Mouse (Mus musculus): ENCODE measurements at regions not wholly inside any gene's neighbourhood (a gene's known extent, or its start where the extent isn't known, plus 50 kb on each side); places are given as distances from the start of the nearest gene placed in this dataset.

DNA sequence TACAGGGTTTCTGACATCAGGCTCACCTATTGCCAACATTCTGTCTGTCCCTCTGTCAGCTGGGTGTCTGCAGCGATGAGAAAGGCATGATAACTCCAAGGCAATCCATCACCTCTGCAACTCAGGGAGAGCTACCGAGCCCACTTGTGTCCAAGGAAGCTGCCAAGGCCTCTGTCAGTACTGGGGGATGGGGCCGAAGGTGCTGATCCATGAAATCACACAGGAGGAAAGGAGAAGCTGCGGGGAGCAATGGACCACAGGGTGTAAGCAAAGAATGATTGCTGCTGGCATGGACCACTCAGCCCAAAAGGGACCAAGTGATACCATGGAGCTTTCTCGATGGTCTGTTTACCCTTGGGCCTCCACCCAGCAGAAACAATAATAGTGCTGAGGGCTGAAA is 67.5 kb upstream of the Mid1ip1 start:
- in situ Hi-C loops (cut with MboI, MseI): loop anchor here (25.0 kb wide), 1 partner anchor 915 kb away; no protein-coding TSS in a partner anchor

DNA sequence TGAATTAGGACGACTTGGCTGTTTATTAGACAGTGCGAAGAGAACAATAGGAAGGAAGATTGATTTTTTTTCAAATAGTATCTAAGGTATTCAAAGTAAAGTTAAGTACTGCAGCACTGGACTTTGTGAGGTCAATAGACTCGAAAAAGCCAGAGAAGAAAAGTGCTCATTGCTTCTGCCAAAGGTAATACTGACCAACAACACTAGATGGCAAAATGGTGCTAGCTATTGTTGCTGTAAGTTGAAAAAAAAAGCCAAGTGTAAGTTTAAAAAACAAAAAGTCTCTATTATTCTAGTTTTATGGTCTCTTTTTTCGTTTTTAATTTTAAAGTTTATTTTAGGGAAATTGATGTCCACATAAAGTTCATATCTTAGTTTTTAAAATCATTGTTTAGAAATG is 63.9 kb upstream of the Mid1ip1 start:
- in situ Hi-C loops (cut with MboI, MseI): no loop called here
